Mouse (Mus musculus): Measurements from ENCODE around the gene Nemf. TPM values are rescaled to one million over a fixed set of nuclear protein-coding genes. Genes with fewer than 3 reads are reported as not detected.

The Nemf gene
- total and polyA plus RNA-seq, 2 experiments from 2014 or later: 47.7 to 64.7 TPM

DNA sequence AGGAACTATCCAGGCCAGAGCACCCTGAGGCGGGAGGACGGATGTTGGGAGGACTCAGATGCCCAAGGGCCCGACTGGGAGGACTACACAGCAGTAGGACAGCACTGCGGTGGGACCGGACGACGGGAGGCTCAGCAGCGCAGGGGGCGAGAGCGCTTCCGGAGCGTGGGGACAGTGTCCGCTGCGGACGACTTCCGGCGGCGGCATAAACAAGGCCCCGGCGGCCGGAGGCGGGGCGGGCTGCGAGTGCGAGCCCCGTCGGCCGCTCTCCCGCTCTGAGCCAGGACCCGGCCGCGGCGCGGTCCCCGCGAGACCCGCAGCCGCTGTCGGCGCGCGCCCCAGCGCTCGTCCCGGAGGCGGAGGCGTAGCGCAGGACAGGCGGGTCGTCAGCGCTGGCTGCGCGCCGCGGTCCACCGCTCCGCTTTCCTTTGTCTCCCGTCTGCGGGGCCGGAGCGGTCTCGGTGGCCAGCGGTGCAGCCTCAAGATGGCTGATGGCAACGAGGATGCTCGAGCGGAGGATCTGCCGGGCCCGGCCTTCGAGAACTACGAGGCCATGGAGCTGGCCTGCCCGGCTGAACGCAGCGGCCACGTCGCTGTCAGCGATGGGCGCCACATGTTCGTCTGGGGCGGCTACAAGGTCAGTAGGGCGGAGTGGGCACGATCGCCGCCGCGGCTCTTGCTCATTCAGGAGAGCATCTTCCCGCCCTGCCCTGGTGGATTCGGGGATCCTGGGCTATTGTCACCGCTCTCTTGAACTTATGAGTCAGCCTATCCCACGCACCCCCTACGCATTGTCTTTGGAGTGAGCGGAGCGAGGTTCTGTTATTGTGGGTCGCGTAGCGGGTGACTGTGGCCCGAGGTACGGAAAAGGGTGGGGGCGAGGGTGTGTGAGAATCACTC, 60.2 kb downstream of the Nemf start, which contains the start of gene Klhdc2:
Klhdc2 (plus strand) TSS at position 171 of the 900 bp plus-strand sequence.
- Histone ChIP-seq H3K27me3 (ENCODE audit: insufficient read depth, low read length) (no peaks in the 10 kb centered on the region), H3K4me2 (ENCODE audit: low read depth) (peak within 1 kb of the TSS; percentile 57), H3K36me3 (ENCODE audit: insufficient read depth) (peaks cover 8% of the 10 kb centered on the region), H3K4me1 (ENCODE audit: insufficient read depth) (no peaks in the 10 kb centered on the region), H3K27ac (ENCODE audit: low read depth, low read length) (peak within 1 kb of the TSS; percentile 98), H3K9me3 (ENCODE audit: low read length) (no peaks in the 10 kb centered on the region), H3K4me3 (ENCODE audit: low read depth, low read length) (peak within 1 kb of the TSS; percentile 99), H3K9ac (peak within 1 kb of the TSS; percentile 99)
- DNase-seq: peak; percentile 90
- under 1% methylated on average over 74 of the region's 98 CpGs for WGBS
- TF ChIP-seq CTCF (IDR thresholded peaks at IDR 0.05; ENCODE audit: low read depth): 0 out of 2 replicates have a peak, but pooled peaks have one; percentile 8
- ATAC-seq: peak; percentile 98

DNA sequence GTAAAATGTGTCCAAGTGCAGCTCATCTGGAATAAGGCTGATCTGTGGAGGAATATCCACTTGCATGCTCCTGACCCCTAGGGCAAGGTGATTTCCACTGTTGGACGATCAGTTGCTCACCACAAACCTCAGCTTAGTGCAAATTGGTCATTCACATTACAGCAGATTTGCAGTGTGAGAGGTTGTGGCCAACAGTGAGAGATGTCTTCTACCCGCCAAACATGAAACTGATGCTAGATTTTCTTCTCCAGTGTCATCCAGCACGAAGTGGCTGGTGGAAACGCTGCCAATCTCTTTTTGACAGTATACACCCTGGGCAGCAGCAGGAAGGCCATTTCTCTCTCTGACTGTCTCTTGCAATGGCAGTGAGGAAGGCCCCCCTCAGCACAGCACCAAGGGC, 61.3 kb downstream of the Nemf start:
- H3K27me3 ChIP-seq (ENCODE audit: insufficient read depth, low read length): no peaks in the 10 kb centered on the region
- no peak for TF ChIP-seq CTCF (IDR thresholded peaks at IDR 0.05; ENCODE audit: low read depth)
- no peaks in the 10 kb centered on the region for H3K4me1 ChIP-seq (ENCODE audit: insufficient read depth)
- peak overlapping the region; percentile 98 for H3K27ac ChIP-seq (ENCODE audit: low read depth, low read length)
- DNase-seq (no peak), ATAC-seq (no peak)
- WGBS: 87% methylated on average over 4 of the region's 4 CpGs
- peak overlapping the region; percentile 99 for H3K9ac ChIP-seq
- H3K9me3 ChIP-seq (ENCODE audit: low read length): no peaks in the 10 kb centered on the region
- H3K4me2 ChIP-seq (ENCODE audit: low read depth): peak overlapping the region; percentile 57
- no peaks in the 10 kb centered on the region for H3K36me3 ChIP-seq (ENCODE audit: insufficient read depth)
- H3K4me3 ChIP-seq (ENCODE audit: low read depth, low read length): peak overlapping the region; percentile 99

DNA sequence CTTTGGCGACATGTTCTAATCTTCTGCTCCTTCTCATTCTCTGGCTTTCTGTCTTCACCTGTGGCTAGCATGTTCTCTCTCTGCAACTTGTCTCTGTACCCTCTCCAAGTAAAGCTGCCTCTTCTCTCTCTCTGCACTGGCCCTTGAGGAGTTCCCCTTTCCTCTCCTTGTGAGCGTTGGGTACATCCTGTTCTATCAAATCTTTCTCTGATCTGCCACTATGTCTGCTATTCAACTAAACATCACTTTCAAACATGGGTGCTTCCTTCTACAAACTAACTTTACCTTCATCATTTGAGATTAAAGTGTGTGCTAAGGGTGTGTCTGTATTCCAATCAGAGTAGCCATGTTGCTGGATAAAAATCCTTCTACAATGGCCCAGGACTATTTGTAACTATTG, 62.0 kb downstream of the Nemf start:
- ATAC-seq (no peak), DNase-seq (no peak)
- H3K9ac ChIP-seq: no peak overlapping the region
- no peak overlapping the region for H3K27ac ChIP-seq (ENCODE audit: low read depth, low read length)
- no peak overlapping the region for H3K4me3 ChIP-seq (ENCODE audit: low read depth, low read length)
- 92% methylated on average over 2 of the region's 2 CpGs for WGBS
- no peaks in the 10 kb centered on the region for H3K36me3 ChIP-seq (ENCODE audit: insufficient read depth)
- no peaks in the 10 kb centered on the region for H3K4me1 ChIP-seq (ENCODE audit: insufficient read depth)
- no peak for TF ChIP-seq CTCF (IDR thresholded peaks at IDR 0.05; ENCODE audit: low read depth)
- H3K4me2 ChIP-seq (ENCODE audit: low read depth): no peak overlapping the region
- H3K9me3 ChIP-seq (ENCODE audit: low read length): no peaks in the 10 kb centered on the region
- no peaks in the 10 kb centered on the region for H3K27me3 ChIP-seq (ENCODE audit: insufficient read depth, low read length)

DNA sequence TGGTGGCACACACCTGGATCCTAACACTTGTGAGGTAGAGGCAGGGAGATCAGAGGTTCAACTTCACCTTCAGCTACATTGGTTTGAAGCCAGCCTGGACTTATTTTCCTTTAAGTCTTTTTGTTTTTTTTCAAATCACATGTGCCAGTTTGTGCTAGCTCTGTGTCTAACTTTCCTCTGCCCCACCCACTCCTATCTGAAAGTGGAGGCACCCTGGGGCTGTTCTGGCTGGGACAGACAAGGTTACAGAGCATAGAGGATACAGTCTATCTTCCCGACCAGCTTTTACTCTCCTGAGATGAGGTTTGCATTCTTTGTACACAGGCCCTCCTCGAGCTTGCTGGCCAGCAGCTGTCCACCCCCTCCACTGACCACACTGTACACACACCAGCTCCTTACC, 63.1 kb downstream of the Nemf start:
- H3K27me3 ChIP-seq (ENCODE audit: insufficient read depth, low read length): no peaks in the 10 kb centered on the region
- no peaks in the 10 kb centered on the region for H3K4me1 ChIP-seq (ENCODE audit: insufficient read depth)
- no peak overlapping the region for H3K9ac ChIP-seq
- no peak for DNase-seq
- ATAC-seq: no peak
- no peak overlapping the region for H3K27ac ChIP-seq (ENCODE audit: low read depth, low read length)
- 58% methylated on average over 2 of the region's 2 CpGs for WGBS
- no peaks in the 10 kb centered on the region for H3K36me3 ChIP-seq (ENCODE audit: insufficient read depth)
- H3K4me3 ChIP-seq (ENCODE audit: low read depth, low read length): no peak overlapping the region
- no peak overlapping the region for H3K4me2 ChIP-seq (ENCODE audit: low read depth)
- H3K9me3 ChIP-seq (ENCODE audit: low read length): no peaks in the 10 kb centered on the region
- TF ChIP-seq CTCF (IDR thresholded peaks at IDR 0.05; ENCODE audit: low read depth): no peak

DNA sequence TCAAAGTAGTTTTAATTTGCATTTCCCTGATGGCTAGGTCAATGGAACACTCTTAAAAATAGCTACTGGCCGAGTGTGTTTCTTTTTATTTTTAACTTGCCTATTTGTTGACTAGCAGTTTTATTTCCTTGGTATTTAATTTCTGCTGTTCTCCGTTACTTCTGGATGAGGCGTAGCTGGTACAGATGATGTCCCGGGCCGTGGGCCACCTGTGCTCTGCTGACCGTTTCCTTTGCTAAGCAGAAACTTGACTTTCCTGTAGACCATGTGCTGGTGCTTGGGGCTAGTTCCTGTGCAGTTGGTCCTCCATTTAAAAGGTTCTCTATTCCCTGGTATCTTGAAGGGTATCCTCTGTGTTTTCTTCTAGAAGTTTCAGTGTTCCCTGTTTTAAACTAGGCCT, 64.6 kb downstream of the Nemf start:
- no peaks in the 10 kb centered on the region for H3K4me1 ChIP-seq (ENCODE audit: insufficient read depth)
- no peak for ATAC-seq
- H3K9ac ChIP-seq: no peak overlapping the region
- H3K27ac ChIP-seq (ENCODE audit: low read depth, low read length): no peak overlapping the region
- no peaks in the 10 kb centered on the region for H3K9me3 ChIP-seq (ENCODE audit: low read length)
- H3K4me3 ChIP-seq (ENCODE audit: low read depth, low read length): no peak overlapping the region
- 92% methylated on average over 6 of the region's 6 CpGs for WGBS
- TF ChIP-seq CTCF (IDR thresholded peaks at IDR 0.05; ENCODE audit: low read depth): no peak
- DNase-seq: no peak
- H3K27me3 ChIP-seq (ENCODE audit: insufficient read depth, low read length): no peaks in the 10 kb centered on the region
- no peaks in the 10 kb centered on the region for H3K36me3 ChIP-seq (ENCODE audit: insufficient read depth)
- H3K4me2 ChIP-seq (ENCODE audit: low read depth): no peak overlapping the region

DNA sequence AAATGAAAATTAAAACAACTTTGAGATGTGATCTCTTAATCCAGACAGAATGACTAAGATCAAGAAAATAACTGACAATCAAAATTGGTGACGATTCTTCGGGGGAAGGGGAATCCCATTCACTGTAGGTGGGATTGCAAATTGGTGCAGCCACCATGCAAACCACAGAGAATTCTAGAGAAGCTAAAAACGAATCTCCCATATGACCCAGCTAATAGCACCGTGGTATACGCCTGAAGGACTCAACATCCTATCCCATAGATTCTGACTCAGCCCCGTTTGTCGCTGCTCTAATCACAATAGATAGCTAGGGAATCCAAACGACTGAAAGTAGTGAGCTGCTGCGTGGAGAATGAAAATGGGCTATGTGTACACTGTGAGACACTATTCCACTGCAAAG, 68.3 kb downstream of the Nemf start:
- Histone ChIP-seq H3K9ac (no peak overlapping the region), H3K27me3 (ENCODE audit: insufficient read depth, low read length) (no peaks in the 10 kb centered on the region), H3K4me2 (ENCODE audit: low read depth) (no peak overlapping the region), H3K36me3 (ENCODE audit: insufficient read depth) (no peaks in the 10 kb centered on the region), H3K27ac (ENCODE audit: low read depth, low read length) (no peak overlapping the region), H3K9me3 (ENCODE audit: low read length) (no peaks in the 10 kb centered on the region), H3K4me1 (ENCODE audit: insufficient read depth) (no peaks in the 10 kb centered on the region), H3K4me3 (ENCODE audit: low read depth, low read length) (no peak overlapping the region)
- TF ChIP-seq CTCF (IDR thresholded peaks at IDR 0.05; ENCODE audit: low read depth): no peak
- no peak for ATAC-seq
- no peak for DNase-seq
- 80% methylated on average over 9 of the region's 9 CpGs for WGBS

DNA sequence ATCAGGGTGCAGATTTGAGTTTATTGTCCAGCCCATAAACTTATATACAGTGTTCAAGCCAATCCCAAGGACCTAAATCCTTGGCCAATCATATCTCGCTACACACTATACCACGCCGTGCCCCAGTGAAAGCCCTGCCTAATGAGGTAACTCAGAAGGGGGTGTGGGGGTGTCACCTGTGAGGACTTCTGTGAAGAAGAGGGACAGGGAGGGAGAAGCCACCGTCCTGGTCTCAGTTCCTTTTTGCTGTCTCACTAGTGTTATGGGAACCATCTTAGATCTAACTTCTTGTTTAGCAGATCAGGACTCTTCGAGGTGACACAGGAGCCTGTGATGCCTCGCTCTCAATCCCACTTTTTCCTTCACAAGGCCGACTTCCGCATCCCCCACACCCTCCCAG, 69.4 kb downstream of the Nemf start:
- 91% methylated on average over 8 of the region's 8 CpGs for WGBS
- Histone ChIP-seq H3K4me3 (ENCODE audit: low read depth, low read length) (no peak overlapping the region), H3K4me2 (ENCODE audit: low read depth) (no peak overlapping the region), H3K27me3 (ENCODE audit: insufficient read depth, low read length) (no peaks in the 10 kb centered on the region), H3K9me3 (ENCODE audit: low read length) (no peaks in the 10 kb centered on the region), H3K9ac (no peak overlapping the region), H3K4me1 (ENCODE audit: insufficient read depth) (no peaks in the 10 kb centered on the region), H3K36me3 (ENCODE audit: insufficient read depth) (no peaks in the 10 kb centered on the region), H3K27ac (ENCODE audit: low read depth, low read length) (no peak overlapping the region)
- TF ChIP-seq CTCF (IDR thresholded peaks at IDR 0.05; ENCODE audit: low read depth): no peak
- DNase-seq (no peak), ATAC-seq (no peak)
